Mouse (Mus musculus): ENCODE measurements around the gene Cacna1s. TPM values are rescaled to one million over a fixed set of nuclear protein-coding genes. Genes with fewer than 3 reads are reported as not detected.

The Cacna1s gene
- polyA plus RNA-seq, 1 experiment from 2014 or later: not detected

GRCm38 (mm10) chr1:136017907-136018313 lies 34.6 kb upstream of the Cacna1s start:
- 2% methylated on average over 22 of the region's 22 CpGs for WGBS
- ATAC-seq (ENCODE audit: low FRiP score, low TSS enrichment): peak; percentile 99

GRCm38 (mm10) chr1:136018390-136019189 lies 34.0 kb upstream of the Cacna1s start:
- Histone ChIP-seq H3K9ac (replicated peaks; ENCODE audit: low read length) (peak overlapping the region; percentile 75), H3K27ac (replicated peaks; ENCODE audit: low read depth, low read length) (peak overlapping the region; percentile 79), H3K4me1 (ENCODE audit: control insufficient read depth, insufficient read depth, low read length) (peaks cover 9% of the 10 kb centered on the region; the same call in 1 of the 2 replicates), H3K4me2 (ENCODE audit: low read length) (peak overlapping the region; percentile 94), H3K27me3 (ENCODE audit: control insufficient read depth, insufficient read depth, low read length) (no peaks in the 10 kb centered on the region), H3K36me3 (ENCODE audit: control insufficient read depth, insufficient read depth, low read length) (peaks cover 31% of the 10 kb centered on the region), H3K4me3 (replicated peaks; ENCODE audit: low read depth, low read length) (peak overlapping the region; percentile 78), H3K9me3 (ENCODE audit: control insufficient read depth, low read length) (no peaks in the 10 kb centered on the region)
- ATAC-seq (ENCODE audit: low FRiP score, low TSS enrichment): peak; percentile 39; the same call in 1 of the 2 replicates
- peak; percentile 30 for DNase-seq
- 4% methylated on average over 24 of the region's 24 CpGs for WGBS

More at GRCm38 (mm10) chr1:136017907-136018313, 34.6 kb upstream of the Cacna1s start:
- Histone ChIP-seq H3K9ac (replicated peaks; ENCODE audit: low read length) (peak overlapping the region; percentile 75), H3K27me3 (ENCODE audit: control insufficient read depth, insufficient read depth, low read length) (no peaks in the 10 kb centered on the region), H3K4me2 (ENCODE audit: low read length) (peak overlapping the region; percentile 94), H3K4me3 (replicated peaks; ENCODE audit: low read depth, low read length) (peak overlapping the region; percentile 78), H3K4me1 (ENCODE audit: control insufficient read depth, insufficient read depth, low read length) (peaks cover 9% of the 10 kb centered on the region; the same call in 1 of the 2 replicates), H3K36me3 (ENCODE audit: control insufficient read depth, insufficient read depth, low read length) (peaks cover 24% of the 10 kb centered on the region), H3K27ac (replicated peaks; ENCODE audit: low read depth, low read length) (peak overlapping the region; percentile 79), H3K9me3 (ENCODE audit: control insufficient read depth, low read length) (no peaks in the 10 kb centered on the region)
- DNase-seq: peak; percentile 98

GRCm38 (mm10) chr1:136030201-136030600 lies 22.3 kb upstream of the Cacna1s start:
- 0 out of 2 replicates have a peak overlapping the region, but pooled peaks have one; percentile 42 for H3K27ac ChIP-seq (replicated peaks; ENCODE audit: low read depth, low read length)
- no peak overlapping the region; the same call in 1 of the 2 replicates for H3K9ac ChIP-seq (replicated peaks; ENCODE audit: low read length)
- no peaks in the 10 kb centered on the region for H3K4me1 ChIP-seq (ENCODE audit: control insufficient read depth, insufficient read depth, low read length)
- H3K9me3 ChIP-seq (ENCODE audit: control insufficient read depth, low read length): no peaks in the 10 kb centered on the region
- no peaks in the 10 kb centered on the region for H3K27me3 ChIP-seq (ENCODE audit: control insufficient read depth, insufficient read depth, low read length)
- H3K4me2 ChIP-seq (ENCODE audit: low read length): no peak overlapping the region
- 28% methylated on average over 7 of the region's 7 CpGs for WGBS
- DNase-seq: peak; percentile 32
- no peak overlapping the region for H3K4me3 ChIP-seq (replicated peaks; ENCODE audit: low read depth, low read length)
- peaks cover 100% of the 10 kb centered on the region for H3K36me3 ChIP-seq (ENCODE audit: control insufficient read depth, insufficient read depth, low read length)
- ATAC-seq (ENCODE audit: low FRiP score, low TSS enrichment): no peak

DNA sequence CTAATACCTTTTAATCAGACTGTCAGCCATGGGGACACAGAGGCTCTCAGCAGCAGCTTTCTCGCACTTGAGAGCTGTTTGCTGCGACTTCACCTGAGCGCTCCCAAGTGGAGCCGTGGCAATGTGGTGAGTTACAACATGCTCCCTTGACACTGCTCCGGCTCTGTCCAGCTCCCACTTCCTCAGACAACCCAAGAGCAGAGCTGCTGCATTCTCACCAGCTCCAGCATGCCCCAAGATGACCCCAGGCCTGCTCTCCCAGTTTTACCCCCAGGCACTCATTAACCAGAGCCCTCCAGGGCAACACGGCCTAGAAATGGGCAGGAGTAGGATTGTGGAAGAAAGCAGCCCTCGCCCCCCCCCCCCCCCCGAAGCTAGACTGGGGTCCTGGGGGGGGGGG lies 20.9 kb upstream of the Cacna1s start:
- ATAC-seq (ENCODE audit: low FRiP score, low TSS enrichment): peak; percentile 7; the same call in 1 of the 2 replicates
- no peak overlapping the region for H3K9ac ChIP-seq (replicated peaks; ENCODE audit: low read length)
- H3K27me3 ChIP-seq (ENCODE audit: control insufficient read depth, insufficient read depth, low read length): no peaks in the 10 kb centered on the region
- no peak for DNase-seq
- H3K4me3 ChIP-seq (replicated peaks; ENCODE audit: low read depth, low read length): no peak overlapping the region
- H3K4me1 ChIP-seq (ENCODE audit: control insufficient read depth, insufficient read depth, low read length): no peaks in the 10 kb centered on the region
- H3K27ac ChIP-seq (replicated peaks; ENCODE audit: low read depth, low read length): no peak overlapping the region
- peaks cover 91% of the 10 kb centered on the region for H3K36me3 ChIP-seq (ENCODE audit: control insufficient read depth, insufficient read depth, low read length)
- H3K4me2 ChIP-seq (ENCODE audit: low read length): no peak overlapping the region
- H3K9me3 ChIP-seq (ENCODE audit: control insufficient read depth, low read length): no peaks in the 10 kb centered on the region
- WGBS: 79% methylated on average over 7 of the region's 8 CpGs

GRCm38 (mm10) chr1:136032961-136033360 lies 19.6 kb upstream of the Cacna1s start:
- 61% methylated on average over 7 of the region's 7 CpGs for WGBS
- no peak overlapping the region for H3K4me3 ChIP-seq (replicated peaks; ENCODE audit: low read depth, low read length)
- H3K4me1 ChIP-seq (ENCODE audit: control insufficient read depth, insufficient read depth, low read length): no peaks in the 10 kb centered on the region
- no peaks in the 10 kb centered on the region for H3K9me3 ChIP-seq (ENCODE audit: control insufficient read depth, low read length)
- H3K27me3 ChIP-seq (ENCODE audit: control insufficient read depth, insufficient read depth, low read length): no peaks in the 10 kb centered on the region
- H3K36me3 ChIP-seq (ENCODE audit: control insufficient read depth, insufficient read depth, low read length): peaks cover 79% of the 10 kb centered on the region
- ATAC-seq (ENCODE audit: low FRiP score, low TSS enrichment): no peak
- peak; percentile 12 for DNase-seq
- H3K4me2 ChIP-seq (ENCODE audit: low read length): no peak overlapping the region
- H3K9ac ChIP-seq (replicated peaks; ENCODE audit: low read length): no peak overlapping the region
- no peak overlapping the region for H3K27ac ChIP-seq (replicated peaks; ENCODE audit: low read depth, low read length)

DNA sequence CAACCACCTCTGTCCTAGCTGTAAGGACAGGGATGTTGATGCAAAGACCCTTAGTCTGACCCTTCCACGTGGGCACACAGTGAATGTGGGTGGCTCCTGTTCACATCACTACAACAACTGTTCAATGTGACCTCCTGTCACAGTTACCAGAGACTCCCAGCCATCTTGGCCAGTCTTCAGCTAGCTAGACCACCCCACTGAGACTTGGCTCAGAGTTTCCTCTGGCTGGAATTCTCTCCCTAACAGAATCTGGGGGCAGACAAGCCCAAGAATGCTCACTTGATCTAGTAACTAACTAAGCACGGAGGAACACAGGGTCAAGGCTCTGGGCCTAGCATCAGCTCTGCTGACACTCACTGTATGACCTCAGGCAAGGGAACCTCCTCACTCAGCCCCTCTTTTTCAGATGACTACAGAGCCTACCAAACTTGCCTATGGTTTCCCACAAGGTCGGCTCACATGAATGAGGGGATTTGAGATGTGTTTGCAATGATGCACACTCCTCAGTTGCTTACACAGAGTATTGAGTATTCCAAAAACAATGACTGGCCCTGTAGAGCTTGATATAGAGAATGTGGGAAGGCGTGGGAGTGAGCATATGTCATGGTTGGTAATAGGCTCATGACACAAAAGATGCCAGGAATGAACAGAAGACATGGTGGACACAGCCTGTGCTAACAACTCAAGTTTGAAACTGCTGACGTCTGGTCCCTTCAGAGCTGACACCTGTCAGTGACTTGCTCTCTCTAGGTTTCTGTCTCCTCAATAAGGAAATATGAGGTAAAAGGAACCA lies 13.6 kb upstream of the Cacna1s start:
- Histone ChIP-seq H3K36me3 (ENCODE audit: control insufficient read depth, insufficient read depth, low read length) (peaks cover 19% of the 10 kb centered on the region), H3K4me1 (ENCODE audit: control insufficient read depth, insufficient read depth, low read length) (peaks cover 10% of the 10 kb centered on the region), H3K4me2 (ENCODE audit: low read length) (no peak overlapping the region), H3K27ac (replicated peaks; ENCODE audit: low read depth, low read length) (no peak overlapping the region), H3K9ac (replicated peaks; ENCODE audit: low read length) (no peak overlapping the region), H3K27me3 (ENCODE audit: control insufficient read depth, insufficient read depth, low read length) (no peaks in the 10 kb centered on the region), H3K4me3 (replicated peaks; ENCODE audit: low read depth, low read length) (no peak overlapping the region), H3K9me3 (ENCODE audit: control insufficient read depth, low read length) (no peaks in the 10 kb centered on the region)
- DNase-seq (no peak), ATAC-seq (ENCODE audit: low FRiP score, low TSS enrichment) (no peak)
- 76% methylated on average over 5 of the region's 5 CpGs for WGBS

DNA sequence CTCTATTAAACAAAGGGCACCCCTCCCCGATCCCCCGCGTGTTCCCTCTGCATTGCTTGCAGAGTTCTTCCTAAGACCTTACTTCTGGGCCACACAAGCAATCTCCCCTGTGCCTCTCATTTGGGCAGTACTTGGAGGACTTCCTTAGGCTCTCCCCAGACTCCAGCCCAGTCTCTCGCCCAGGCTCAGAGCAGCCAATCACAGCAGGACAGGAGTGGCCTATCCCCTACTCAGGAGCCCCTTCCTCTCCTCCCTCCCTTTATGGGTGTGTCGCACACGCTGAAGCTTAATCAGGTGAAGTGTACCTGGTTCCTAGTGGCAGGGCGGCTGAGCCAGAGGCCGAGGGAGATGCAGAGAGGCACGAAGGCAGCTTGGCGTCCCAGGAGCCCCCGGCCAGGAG lies 12.1 kb upstream of the Cacna1s start:
- Histone ChIP-seq H3K27me3 (ENCODE audit: control insufficient read depth, insufficient read depth, low read length) (no peaks in the 10 kb centered on the region), H3K36me3 (ENCODE audit: control insufficient read depth, insufficient read depth, low read length) (peaks cover 4% of the 10 kb centered on the region), H3K4me3 (replicated peaks; ENCODE audit: low read depth, low read length) (no peak overlapping the region), H3K27ac (replicated peaks; ENCODE audit: low read depth, low read length) (no peak overlapping the region), H3K4me1 (ENCODE audit: control insufficient read depth, insufficient read depth, low read length) (peaks cover 10% of the 10 kb centered on the region), H3K4me2 (ENCODE audit: low read length) (peak overlapping the region; percentile 19; the same call in 1 of the 2 replicates), H3K9ac (replicated peaks; ENCODE audit: low read length) (no peak overlapping the region), H3K9me3 (ENCODE audit: control insufficient read depth, low read length) (no peaks in the 10 kb centered on the region)
- ATAC-seq (ENCODE audit: low FRiP score, low TSS enrichment) (no peak; the same call in 1 of the 2 replicates), DNase-seq (peak; percentile 12)
- WGBS: 22% methylated on average over 11 of the region's 11 CpGs

GRCm38 (mm10) chr1:136040874-136041273 lies 11.7 kb upstream of the Cacna1s start:
- Histone ChIP-seq H3K4me2 (ENCODE audit: low read length) (peak overlapping the region; percentile 19; the same call in 1 of the 2 replicates), H3K27me3 (ENCODE audit: control insufficient read depth, insufficient read depth, low read length) (no peaks in the 10 kb centered on the region), H3K9ac (replicated peaks; ENCODE audit: low read length) (no peak overlapping the region), H3K27ac (replicated peaks; ENCODE audit: low read depth, low read length) (no peak overlapping the region), H3K36me3 (ENCODE audit: control insufficient read depth, insufficient read depth, low read length) (no peaks in the 10 kb centered on the region), H3K4me1 (ENCODE audit: control insufficient read depth, insufficient read depth, low read length) (peaks cover 10% of the 10 kb centered on the region), H3K9me3 (ENCODE audit: control insufficient read depth, low read length) (no peaks in the 10 kb centered on the region), H3K4me3 (replicated peaks; ENCODE audit: low read depth, low read length) (no peak overlapping the region)
- DNase-seq (peak; percentile 54), ATAC-seq (ENCODE audit: low FRiP score, low TSS enrichment) (no peak; the same call in 1 of the 2 replicates)
- 22% methylated on average over 4 of the region's 4 CpGs for WGBS
